Mouse (Mus musculus): ENCODE results near the gene Akap1.

DNA sequence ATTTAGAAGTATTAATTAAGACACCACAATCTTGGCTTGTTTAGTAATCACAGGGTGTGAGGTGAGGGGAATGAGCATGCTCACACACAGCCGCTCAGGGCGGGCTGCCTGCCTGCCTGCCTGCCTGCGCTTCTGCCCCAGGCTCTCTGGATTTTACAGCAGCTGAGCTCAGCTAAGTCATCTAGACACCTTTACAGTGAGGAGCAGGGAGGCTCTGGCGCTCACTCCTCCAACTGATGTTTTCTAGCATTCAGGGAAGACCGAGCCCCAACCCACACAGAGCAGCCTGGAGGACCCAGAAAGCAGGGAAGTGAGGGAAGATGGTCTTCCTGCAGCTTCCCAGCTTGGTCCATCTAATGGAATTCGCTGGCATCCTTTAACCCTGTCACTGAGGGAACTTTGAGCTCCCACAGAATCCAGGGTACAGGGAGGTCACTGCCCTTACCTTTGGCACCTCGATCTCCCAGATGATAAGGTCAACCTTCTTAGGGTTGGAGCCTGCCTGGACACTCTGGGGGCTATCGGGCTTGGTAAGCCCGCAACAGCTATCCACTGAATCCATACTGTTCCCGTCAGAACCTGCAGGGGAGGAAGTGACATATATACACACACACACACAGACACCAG, 23.5 kb downstream of the Akap1 start:
- TF ChIP-seq CTCF (IDR thresholded peaks at IDR 0.05; ENCODE audit: control insufficient read depth, insufficient read depth, insufficient read length): no peak
- TF ChIP-seq USF1 (IDR thresholded peaks at IDR 0.05; ENCODE audit: low read depth): no peak
- TF ChIP-seq MYOG (IDR thresholded peaks at IDR 0.05; ENCODE audit: control insufficient read depth, extremely low read depth, insufficient read length): no peak
- no peak for TF ChIP-seq CEBPB (IDR thresholded peaks at IDR 0.05; ENCODE audit: low read depth)
- TF ChIP-seq FOSL1 (IDR thresholded peaks at IDR 0.05; ENCODE audit: insufficient read depth, low read length, poor library complexity, severe bottlenecking): no peak
